Mouse (Mus musculus) spleen, adult 2 months (tissue): Measurements from ENCODE around the gene Stub1.

Experiments used
- CTCF ChIP-seq: fragments of 200-500 bp; IDR thresholded peaks from 2 replicates; pipeline ENCODE4 v1.5.1; 2011; ENCODE audit warnings: mild to moderate bottlenecking, inconsistent platforms; ENCODE audit not compliant: insufficient read depth, insufficient read length, insufficient replicate concordance; ENCODE audit errors: extremely low read depth
- POLR2A ChIP-seq: fragments of 200-500 bp; IDR thresholded peaks from 2 replicates; pipeline ENCODE4 v1.6.1; 2011; ENCODE audit warnings: low read depth, low read length, inconsistent platforms

GRCm38 (mm10) chr17:25830806-25831431, 2.3 kb downstream of the Stub1 start:
- TF ChIP-seq POLR2A (no peak), CTCF (no peak)
